Mouse (Mus musculus) ES-E14 (cell line): ENCODE measurements around the gene Phf24.

Experiments used
- CHD2 ChIP-seq: IDR thresholded peaks from 2 replicates; pipeline ENCODE4 v1.6.1; 2014; ENCODE audit warnings: mild to moderate bottlenecking, low read depth, low read length, inconsistent platforms
- ZC3H11A ChIP-seq: IDR thresholded peaks from 2 replicates; pipeline ENCODE4 v1.6.1; 2012; ENCODE audit warnings: low read depth, mild to moderate bottlenecking, inconsistent platforms, low read length, borderline replicate concordance
- ZNF384 ChIP-seq: IDR thresholded peaks from 2 replicates; pipeline ENCODE4 v1.6.1; 2012; ENCODE audit warnings: low read depth, low read length, inconsistent platforms

GRCm38 (mm10) chr4:42933630-42934029, 17.2 kb downstream of the Phf24 start:
- no peak for TF ChIP-seq ZC3H11A
- no peak for TF ChIP-seq CHD2
- no peak for TF ChIP-seq ZNF384
